Mouse (Mus musculus) embryonic fibroblast, embryonic 13.5 days (primary cell): Measurements from ENCODE around the gene Atrnl1.

Experiments
- CTCF ChIP-seq: IDR thresholded peaks from 2 replicates; pipeline ENCODE4 v1.5.1; 2011; ENCODE audit warnings: mild to moderate bottlenecking, control low read depth, low read length, moderate library complexity, borderline replicate concordance; ENCODE audit not compliant: insufficient read depth
- POLR2A ChIP-seq: IDR thresholded peaks from 2 replicates; pipeline ENCODE4 v1.6.1; 2011; ENCODE audit warnings: low read depth, mild to moderate bottlenecking, control low read depth, low read length, moderate library complexity

DNA sequence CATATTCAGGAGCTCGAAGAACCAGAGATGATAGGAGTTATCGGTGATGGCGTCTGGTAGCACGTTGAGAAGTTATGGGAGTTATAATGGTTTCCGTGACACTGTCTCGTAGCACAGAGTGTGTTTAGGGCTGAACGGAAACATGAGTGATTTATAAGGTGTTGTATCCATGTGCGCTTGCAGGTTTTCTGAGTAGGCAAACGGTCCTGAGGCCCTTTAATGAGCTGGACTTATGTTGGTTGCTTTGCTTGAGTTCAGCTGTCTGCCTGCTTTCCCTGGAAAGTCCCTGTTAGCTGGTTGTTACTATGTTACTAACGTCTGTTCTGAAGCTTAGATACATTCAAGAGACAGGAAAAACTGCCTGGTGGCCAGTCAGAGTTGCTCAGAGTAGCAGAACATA lies 567.6 kb downstream of the Atrnl1 start:
- TF ChIP-seq POLR2A (no peak), CTCF (no peak)
